Mouse (Mus musculus): ENCODE results near the gene Abhd14a.

Abhd14a gene

GRCm38 (mm10) chr9:106469317-106469716 is 21.8 kb upstream of the Abhd14a start:
- DNase-seq: peak; percentile 20

GRCm38 (mm10) chr9:106467746-106468145 is 20.3 kb upstream of the Abhd14a start:
- no peak for DNase-seq

- peak; percentile 20 for DNase-seq
Observed at GRCm38 (mm10) chr9:106466721-106467120, 19.2 kb upstream of the Abhd14a start.

- DNase-seq: peak; percentile 83
Observed at GRCm38 (mm10) chr9:106465571-106466200, 18.2 kb upstream of the Abhd14a start, which contains the start of gene Gpr62. Gene Gpr62 (minus strand): TSS chr9:106465938.

- peak; percentile 90 for DNase-seq
Observed at GRCm38 (mm10) chr9:106464751-106465541, 17.5 kb upstream of the Abhd14a start.

- DNase-seq: peak; percentile 86
Observed at GRCm38 (mm10) chr9:106463122-106464063, 15.9 kb upstream of the Abhd14a start.

- DNase-seq: peak; percentile 47
Observed at GRCm38 (mm10) chr9:106462430-106462800, 14.9 kb upstream of the Abhd14a start.

GRCm38 (mm10) chr9:106461641-106462429 is 14.4 kb upstream of the Abhd14a start:
- DNase-seq: peak; percentile 56

- peak; percentile 47 for DNase-seq
Observed at GRCm38 (mm10) chr9:106461026-106461415, 13.5 kb upstream of the Abhd14a start.

GRCm38 (mm10) chr9:106460401-106461025 is 13.0 kb upstream of the Abhd14a start:
- peak; percentile 75 for DNase-seq

- DNase-seq: peak; percentile 61
Observed at GRCm38 (mm10) chr9:106459946-106460345, 12.5 kb upstream of the Abhd14a start.

- no peak for DNase-seq
Observed at GRCm38 (mm10) chr9:106457920-106458319, 10.4 kb upstream of the Abhd14a start.

- DNase-seq: no peak
Observed at GRCm38 (mm10) chr9:106457163-106457559, 9.7 kb upstream of the Abhd14a start.

GRCm38 (mm10) chr9:106456325-106457162 is 9.1 kb upstream of the Abhd14a start:
- no peak for DNase-seq

- DNase-seq: no peak
Observed at GRCm38 (mm10) chr9:106454888-106455681, 7.6 kb upstream of the Abhd14a start.

- DNase-seq: no peak
Observed at GRCm38 (mm10) chr9:106454071-106454761, 6.7 kb upstream of the Abhd14a start.

GRCm38 (mm10) chr9:106453271-106454070 is 6.0 kb upstream of the Abhd14a start, which contains the start of gene Pcbp4:
Gene Pcbp4 (plus strand): TSS chr9:106453291.
- no peak for DNase-seq

GRCm38 (mm10) chr9:106452821-106453220 is 5.3 kb upstream of the Abhd14a start:
- peak; percentile 84 for DNase-seq
